Mouse (Mus musculus): ENCODE results near the gene Ctdspl.

Ctdspl gene

DNA sequence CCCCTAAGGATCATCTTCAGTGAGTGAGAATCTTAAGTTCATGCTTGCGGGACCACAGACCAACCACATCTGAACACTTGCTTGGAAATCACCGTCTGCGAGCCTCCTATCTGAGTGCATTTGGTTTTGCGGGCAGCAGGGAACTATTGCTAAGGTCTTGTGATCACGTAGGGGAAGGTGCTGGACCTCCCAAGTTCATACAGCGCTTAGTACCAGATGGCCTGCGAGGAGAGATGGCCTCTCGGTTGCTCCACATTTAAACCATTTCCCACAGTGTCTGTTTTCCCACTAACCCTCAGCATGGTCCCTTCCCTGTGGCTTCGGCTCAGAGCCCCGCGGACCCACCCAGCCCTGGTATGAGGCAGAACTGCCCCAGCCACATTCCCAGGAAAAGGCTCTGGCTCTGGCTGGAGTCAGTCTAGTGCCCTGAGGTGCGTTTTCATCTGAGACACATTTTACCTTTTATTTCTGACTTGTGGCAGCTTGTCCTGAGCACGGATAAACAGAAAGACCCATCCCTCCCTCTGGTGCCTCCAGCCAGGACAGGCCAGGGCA lies 84.0 kb downstream of the Ctdspl start:
- in situ Hi-C loops (cut with MboI; ENCODE audit: unreplicated experiment in 2 of 2) = no loop called here

GRCm38 (mm10) chr9:119016785-119017507 lies 90.7 kb downstream of the Ctdspl start:
- in situ Hi-C loops (cut with MboI; ENCODE audit: unreplicated experiment in 2 of 2) = no loop called here

DNA sequence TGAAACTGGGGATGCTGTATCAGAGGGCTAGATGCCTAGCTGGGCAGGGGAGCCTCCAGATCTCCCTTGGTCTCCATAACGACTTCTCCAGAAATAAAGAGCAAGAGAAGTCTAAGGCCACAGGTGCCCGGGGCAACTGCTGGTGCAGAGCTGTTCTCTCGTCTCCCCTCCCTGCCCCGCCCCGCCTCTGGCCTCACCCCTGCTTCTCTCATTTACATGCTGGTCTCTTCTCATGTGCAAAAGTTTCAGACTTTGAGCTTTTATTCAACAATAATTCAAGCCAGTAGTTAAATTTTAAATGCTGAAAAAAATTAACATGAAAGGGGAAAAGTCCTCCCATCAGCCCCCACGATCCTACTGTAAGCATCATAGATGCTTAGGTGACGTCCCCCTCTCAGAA lies 95.5 kb downstream of the Ctdspl start:
- in situ Hi-C loops (cut with MboI; ENCODE audit: unreplicated experiment in 2 of 2) = no loop called here

- in situ Hi-C loops (cut with MboI; ENCODE audit: unreplicated experiment in 2 of 2) = loop anchor here in 1 of 2 experiments (5.0 to 25.0 kb wide), 2 partner anchors 103 to 963 kb away; no protein-coding TSS in a partner anchor
Observed at GRCm38 (mm10) chr9:119025263-119025662, 99.0 kb downstream of the Ctdspl start.

DNA sequence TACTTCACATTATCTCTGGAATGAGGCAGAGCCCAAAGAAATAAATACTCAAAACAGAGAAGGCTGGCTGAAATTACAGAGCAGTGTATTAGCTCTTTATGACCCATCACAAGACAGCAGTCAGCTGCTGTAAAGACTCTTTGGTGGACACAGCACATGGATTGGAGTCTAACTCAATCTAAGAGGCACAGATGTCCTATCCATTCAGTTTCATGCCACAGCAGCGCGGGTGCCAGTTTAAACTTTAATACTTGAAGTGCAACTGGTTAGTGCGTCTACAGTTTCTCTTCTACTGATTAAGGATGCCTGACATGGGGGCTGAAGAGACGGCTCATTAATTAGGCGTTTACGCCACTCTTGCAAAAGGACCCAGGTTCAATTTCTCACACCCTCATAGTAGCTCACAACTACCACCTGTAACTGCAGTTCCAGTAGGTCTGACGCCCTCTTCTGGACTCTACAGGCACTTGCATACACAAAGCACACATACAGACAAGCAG lies 99.6 kb downstream of the Ctdspl start:
- in situ Hi-C loops (cut with MboI; ENCODE audit: unreplicated experiment in 2 of 2) = loop anchor here in 1 of 2 experiments (5.0 to 25.0 kb wide), 2 partner anchors 104 to 964 kb away; no protein-coding TSS in a partner anchor

GRCm38 (mm10) chr9:119027337-119027736 lies 101.1 kb downstream of the Ctdspl start:
- in situ Hi-C loops (cut with MboI; ENCODE audit: unreplicated experiment in 2 of 2) = loop anchor here in 1 of 2 experiments (5.0 to 25.0 kb wide), 2 partner anchors 105 to 965 kb away; no protein-coding TSS in a partner anchor

DNA sequence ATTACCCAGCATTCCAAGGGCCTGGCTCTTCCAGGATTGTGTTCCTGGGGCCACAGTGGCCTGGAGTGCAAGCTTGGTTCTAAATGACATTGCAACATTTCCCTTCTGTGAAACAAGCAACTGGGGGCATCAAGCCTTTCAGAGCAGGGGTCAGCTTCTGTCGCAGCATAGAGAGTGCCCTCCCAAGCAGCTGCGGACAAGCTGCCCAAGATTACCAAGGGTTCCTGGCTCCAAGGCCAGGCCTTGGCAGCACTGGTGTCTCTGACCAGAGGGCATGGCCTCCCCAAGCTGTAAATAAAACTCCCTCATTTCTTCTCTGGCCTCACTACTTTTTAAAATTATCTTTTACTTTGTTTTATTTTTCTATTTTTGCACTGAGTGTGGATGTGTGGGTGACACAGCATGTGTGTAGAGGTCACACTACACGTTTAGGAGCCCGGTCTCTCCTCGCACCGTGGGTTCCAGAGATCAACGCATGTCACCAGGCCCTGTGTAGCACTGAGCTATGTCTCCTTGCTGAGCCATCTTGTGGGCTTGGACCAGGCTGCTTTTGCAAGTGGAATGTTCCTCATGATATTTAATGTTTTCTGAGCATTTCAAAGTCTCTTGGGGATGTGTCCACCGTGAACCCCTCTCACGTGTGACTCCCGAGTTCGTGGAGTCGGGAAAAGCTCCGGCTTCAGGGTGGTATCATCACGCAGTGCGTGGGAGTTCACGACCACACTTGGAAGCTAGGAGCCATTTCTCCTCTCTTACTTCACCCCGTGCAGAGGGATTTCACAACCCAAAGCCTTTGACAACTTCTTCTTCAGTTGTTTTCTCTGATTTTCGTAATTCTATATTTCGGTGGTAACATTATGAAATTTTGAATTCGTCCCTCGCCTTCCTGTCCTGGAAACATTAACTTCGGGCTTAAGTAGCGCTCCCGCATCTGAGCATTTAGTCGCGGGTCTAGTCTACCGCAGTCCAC lies 102.3 kb downstream of the Ctdspl start:
- in situ Hi-C loops (cut with MboI; ENCODE audit: unreplicated experiment in 2 of 2) = loop anchor here in 1 of 2 experiments (5.0 to 25.0 kb wide), 2 partner anchors 106 to 966 kb away; no protein-coding TSS in a partner anchor

GRCm38 (mm10) chr9:119029568-119029967 lies 103.3 kb downstream of the Ctdspl start:
- in situ Hi-C loops (cut with MboI; ENCODE audit: unreplicated experiment in 2 of 2) = loop anchor here in 1 of 2 experiments (5.0 to 25.0 kb wide), 2 partner anchors 107 to 967 kb away; no protein-coding TSS in a partner anchor

DNA sequence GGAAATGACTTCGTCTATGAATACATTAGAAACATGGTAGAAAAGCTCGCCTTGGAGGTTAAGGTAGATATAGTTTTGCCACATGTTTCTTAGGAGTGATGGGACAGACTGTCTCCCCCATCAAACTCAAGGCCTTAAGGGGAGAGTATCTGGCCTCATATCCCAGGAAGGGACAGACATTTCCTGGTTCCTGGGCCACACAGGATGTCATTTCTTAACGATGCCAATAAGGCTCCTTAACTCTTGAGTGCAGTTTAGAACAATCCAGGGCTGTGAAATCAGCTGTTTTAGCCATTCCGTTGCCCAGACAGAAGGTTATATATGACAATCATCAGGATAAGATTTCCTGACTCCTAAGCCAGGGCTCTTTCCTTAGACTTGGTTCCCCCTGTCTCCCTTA lies 104.8 kb downstream of the Ctdspl start:
- in situ Hi-C loops (cut with MboI; ENCODE audit: unreplicated experiment in 2 of 2) = loop anchor here (5.0 to 25.0 kb wide), 4 partner anchors 36 to 969 kb away; no protein-coding TSS in a partner anchor

DNA sequence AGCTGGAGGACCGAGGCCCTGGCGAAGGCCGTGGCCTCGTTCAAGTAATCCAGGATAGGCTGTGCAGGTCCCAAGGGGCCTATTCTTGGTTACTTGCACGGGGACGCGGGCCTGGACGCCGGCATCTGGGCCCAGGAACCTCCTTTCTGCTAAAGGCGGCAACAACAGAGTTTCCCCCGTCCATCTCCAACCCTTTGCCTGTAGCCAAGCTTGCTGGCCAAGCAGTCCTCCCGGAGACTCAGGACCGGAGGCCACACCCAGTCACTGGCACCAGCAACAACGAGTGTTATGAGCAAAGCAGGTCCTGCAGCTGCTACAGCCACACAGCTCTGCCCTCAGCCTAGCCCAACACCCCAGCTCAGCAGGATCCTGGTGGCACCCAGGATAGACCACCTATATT lies 105.5 kb downstream of the Ctdspl start:
- in situ Hi-C loops (cut with MboI; ENCODE audit: unreplicated experiment in 2 of 2) = loop anchor here (5.0 to 25.0 kb wide), 4 partner anchors 36 to 969 kb away; no protein-coding TSS in a partner anchor

DNA sequence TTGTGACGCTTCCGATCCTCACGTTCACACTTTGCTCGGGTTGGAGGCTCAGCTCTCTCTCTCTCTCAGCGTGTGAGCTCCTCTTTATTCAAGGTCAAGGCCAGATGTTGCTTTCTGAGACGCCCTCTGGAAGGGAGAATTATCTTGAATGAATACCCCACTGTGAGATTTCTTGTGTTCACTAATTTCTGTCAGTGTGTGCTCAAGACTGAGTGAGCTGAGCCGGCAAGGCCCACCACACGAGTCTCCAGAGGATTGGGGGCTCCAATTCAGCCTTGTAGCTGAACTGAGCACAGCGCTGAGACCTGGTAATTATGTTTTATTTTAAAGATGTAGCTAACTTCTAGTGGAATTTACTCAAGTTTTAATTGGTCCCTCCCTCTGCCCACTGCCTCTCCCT lies 106.3 kb downstream of the Ctdspl start:
- in situ Hi-C loops (cut with MboI; ENCODE audit: unreplicated experiment in 2 of 2) = loop anchor here (5.0 to 25.0 kb wide), 4 partner anchors 35 to 970 kb away; no protein-coding TSS in a partner anchor

GRCm38 (mm10) chr9:119033111-119033921 lies 107.1 kb downstream of the Ctdspl start:
- in situ Hi-C loops (cut with MboI; ENCODE audit: unreplicated experiment in 2 of 2) = loop anchor here (5.0 to 25.0 kb wide), 4 partner anchors 34 to 971 kb away; no protein-coding TSS in a partner anchor

DNA sequence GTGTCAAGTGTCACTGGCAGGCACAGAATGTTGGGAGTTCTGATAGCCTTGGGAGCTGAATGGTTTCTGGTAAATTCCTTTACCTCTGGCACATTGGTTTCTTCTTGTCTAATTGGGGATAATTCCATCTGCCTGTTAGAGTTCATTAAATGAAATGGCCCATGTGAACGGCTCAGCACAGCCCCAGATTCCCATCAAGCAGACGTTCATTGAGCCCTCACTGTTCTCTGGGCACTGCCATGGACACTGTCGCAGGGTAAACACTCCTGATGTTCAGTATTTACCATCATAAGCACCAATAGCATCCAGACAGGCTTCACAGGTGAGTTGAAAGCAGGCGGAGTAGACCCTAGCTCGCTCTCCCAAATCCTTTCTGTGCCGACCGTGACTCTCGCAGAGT lies 107.8 kb downstream of the Ctdspl start:
- in situ Hi-C loops (cut with MboI; ENCODE audit: unreplicated experiment in 2 of 2) = loop anchor here (5.0 to 25.0 kb wide), 4 partner anchors 33 to 972 kb away; no protein-coding TSS in a partner anchor

DNA sequence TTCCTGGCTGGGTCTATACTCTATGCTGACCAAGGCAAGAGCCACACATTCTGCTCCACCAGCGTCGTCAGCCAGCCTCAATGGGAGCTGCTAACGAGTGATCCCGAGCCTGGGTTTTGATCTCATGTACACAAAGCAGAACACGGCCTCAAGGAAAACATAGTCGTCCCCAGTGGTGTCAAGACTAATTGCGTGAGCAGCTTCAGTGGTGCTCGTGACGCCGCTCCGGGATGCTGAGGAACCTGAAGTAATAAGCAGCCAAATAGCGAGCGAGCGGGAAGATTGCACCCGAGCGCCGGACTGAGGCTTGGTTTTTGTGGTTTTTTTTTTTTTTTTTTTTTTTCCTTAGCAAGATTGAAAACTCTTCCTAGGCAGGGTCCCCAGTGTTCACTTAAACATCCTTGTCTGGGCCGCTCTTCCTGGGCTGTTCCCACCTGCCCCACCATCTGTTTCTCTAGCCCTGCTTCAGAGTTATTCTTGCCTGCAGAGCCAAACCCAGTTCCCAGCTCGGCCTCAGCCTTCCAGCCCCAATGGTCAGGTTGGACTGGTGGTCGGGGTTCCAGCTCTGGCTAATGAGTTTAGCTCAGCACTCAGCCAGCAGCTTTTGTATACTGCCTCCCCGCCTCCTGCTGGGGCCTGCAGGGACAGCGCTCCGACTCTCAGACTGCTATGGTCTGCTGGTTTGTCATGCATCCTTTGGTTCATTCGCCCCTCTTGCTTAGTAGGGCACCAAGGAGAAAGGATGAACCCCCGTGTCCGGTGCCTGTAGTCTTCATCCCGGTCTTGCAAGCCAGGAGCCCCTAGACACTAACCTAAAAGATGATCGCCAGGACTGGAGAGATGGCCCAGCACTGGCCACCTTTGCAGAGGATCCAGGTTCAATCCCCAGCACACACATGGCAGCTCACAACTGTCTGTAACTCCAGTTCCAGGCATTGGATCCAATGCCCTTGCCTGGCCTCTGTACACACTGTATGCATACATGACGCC lies 108.7 kb downstream of the Ctdspl start:
- in situ Hi-C loops (cut with MboI; ENCODE audit: unreplicated experiment in 2 of 2) = loop anchor here (5.0 to 25.0 kb wide), 4 partner anchors 32 to 973 kb away; no protein-coding TSS in a partner anchor

GRCm38 (mm10) chr9:119035836-119036235 lies 109.6 kb downstream of the Ctdspl start:
- in situ Hi-C loops (cut with MboI; ENCODE audit: unreplicated experiment in 2 of 2) = loop anchor here (10.0 to 25.0 kb wide), 2 partner anchors 451 to 974 kb away; no protein-coding TSS in a partner anchor

DNA sequence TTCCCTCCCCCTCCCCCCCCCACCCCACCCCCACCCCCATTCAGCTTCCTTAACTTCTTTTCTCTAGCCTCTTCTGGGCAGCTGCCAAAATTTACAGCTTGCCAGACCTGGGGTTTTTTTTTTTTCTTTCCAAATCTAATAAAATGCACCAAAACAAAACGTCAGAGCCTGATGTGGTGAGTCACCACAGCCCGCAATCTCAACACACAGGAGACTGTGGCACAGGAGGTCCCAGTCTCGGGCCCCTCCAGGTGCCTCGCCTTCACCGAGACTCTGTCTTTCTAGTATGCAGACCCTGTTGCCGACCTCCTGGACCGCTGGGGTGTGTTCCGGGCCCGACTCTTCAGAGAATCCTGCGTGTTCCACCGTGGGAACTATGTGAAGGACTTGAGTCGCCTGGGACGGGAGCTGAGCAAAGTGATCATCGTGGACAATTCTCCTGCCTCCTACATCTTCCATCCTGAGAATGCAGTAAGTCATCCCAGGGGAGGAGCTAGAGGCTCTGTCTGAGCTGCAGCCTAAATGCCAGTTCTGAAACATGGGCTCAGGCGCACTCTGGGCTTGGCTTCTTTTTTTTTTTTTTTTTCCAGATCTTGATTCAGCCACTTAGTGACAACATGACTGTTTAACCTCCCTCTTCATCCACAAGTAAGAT lies 111.0 kb downstream of the Ctdspl start:
- in situ Hi-C loops (cut with MboI; ENCODE audit: unreplicated experiment in 2 of 2) = loop anchor here (10.0 to 25.0 kb wide), 2 partner anchors 452 to 975 kb away; no protein-coding TSS in a partner anchor

GRCm38 (mm10) chr9:119038574-119038973 lies 112.3 kb downstream of the Ctdspl start:
- in situ Hi-C loops (cut with MboI; ENCODE audit: unreplicated experiment in 2 of 2) = loop anchor here (10.0 to 25.0 kb wide), 2 partner anchors 454 to 976 kb away; no protein-coding TSS in a partner anchor
